Mouse (Mus musculus) lung, postnatal 0 days (tissue): Measurements from ENCODE around the gene Ppp3cb.

Experiments
- CTCF ChIP-seq: IDR thresholded peaks from 2 replicates; pipeline ENCODE4 v1.5.1; 2016; ENCODE audit warnings: antibody characterized with exemption, mild to moderate bottlenecking
- EP300 ChIP-seq: IDR thresholded peaks from 2 replicates; pipeline ENCODE4 v1.6.1; 2016; ENCODE audit warnings: antibody characterized with exemption, mild to moderate bottlenecking, control low read depth

DNA sequence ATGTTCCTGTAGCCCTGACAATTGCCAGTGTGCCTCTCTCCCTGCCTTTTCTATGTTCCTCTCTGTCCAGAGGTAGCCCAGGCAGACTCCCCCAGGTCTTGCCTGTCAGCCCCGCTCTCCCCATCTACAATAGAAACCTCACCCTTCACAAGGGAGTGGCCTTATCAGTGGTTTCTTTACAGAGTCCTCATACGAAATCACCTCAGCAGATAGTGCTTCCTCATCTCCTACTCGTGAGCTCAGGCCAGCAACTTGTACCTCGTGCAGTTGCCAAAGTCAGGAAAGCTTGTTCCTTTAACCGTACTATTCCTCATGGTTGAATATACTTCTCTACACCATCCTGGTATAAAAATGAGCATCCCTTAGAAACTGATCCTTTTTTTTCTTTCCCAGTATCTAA is 41.1 kb upstream of the Ppp3cb start:
- no peak for TF ChIP-seq CTCF
- no peak for TF ChIP-seq EP300
